Mouse (Mus musculus) embryonic facial prominence, embryonic 15.5 days (tissue): Measurements from ENCODE around the gene Nefh. TPM values are rescaled to one million over a fixed set of nuclear protein-coding genes. Genes with fewer than 3 reads are reported as not detected.

Source experiments
- ATAC-seq: fragments of 200-750 bp; cut with Nextera tagmentation; 2 replicates; pipeline ENCODE4 v1.8.0; 2017; ENCODE audit warnings: low read depth, moderate TSS enrichment; ENCODE audit not compliant: insufficient number of reproducible peaks, low FRiP score, low TSS enrichment
- H3K27ac ChIP-seq: fragments of 300-500 bp; sonication (generic); replicated peaks from 2 replicates; pipeline ENCODE4 v1.5.1; 2015; ENCODE audit warnings: mild to moderate bottlenecking, inconsistent platforms
- H3K27me3 ChIP-seq: fragments of 300-500 bp; sonication (generic); 2 replicates; pipeline ENCODE4 v1.6.1; 2015; ENCODE audit warnings: inconsistent platforms
- H3K36me3 ChIP-seq: fragments of 300-500 bp; sonication (generic); 2 replicates; pipeline ENCODE4 v1.6.1; 2015; ENCODE audit warnings: mild to moderate bottlenecking, inconsistent platforms
- H3K4me1 ChIP-seq: fragments of 300-500 bp; sonication (generic); 2 replicates; pipeline ENCODE4 v1.6.1; 2015; ENCODE audit warnings: inconsistent platforms
- H3K4me2 ChIP-seq: fragments of 300-500 bp; sonication (generic); replicated peaks from 2 replicates; pipeline ENCODE4 v1.6.1; 2015; ENCODE audit warnings: mild to moderate bottlenecking, inconsistent platforms
- H3K4me3 ChIP-seq: fragments of 300-500 bp; sonication (generic); replicated peaks from 2 replicates; pipeline ENCODE4 v1.5.1; 2015; ENCODE audit warnings: mild to moderate bottlenecking, inconsistent platforms
- H3K9ac ChIP-seq: fragments of 300-500 bp; sonication (generic); 2 replicates; pipeline ENCODE4 v1.6.1; 2015; ENCODE audit warnings: inconsistent platforms
- H3K9me3 ChIP-seq: fragments of 300-500 bp; sonication (generic); replicated peaks from 2 replicates; pipeline ENCODE4 v1.6.1; 2016; ENCODE audit warnings: inconsistent platforms
- WGBS: fragments of 180-500 bp; shearing (Covaris S2); methylation state at CpG from one replicate; pipeline ENCODE4 v1.1.7; 2015; 5-methylcytosine and 5-hydroxymethylcytosine counted together
- polyA plus RNA-seq: library from polyadenylated mRNA; unstranded; fragments of >200 nt; fragmentation: Nextera tagmentation; extraction: Ambion mirVana; gene quantifications from 2 replicates; pipeline ENCODE4 v1.2.1, GENCODE M21; 2015

The Nefh gene
- polyA plus RNA-seq, 1 experiment from 2014 or later, result 0.27 TPM

- H3K4me2 ChIP-seq, result no peak overlapping the region
- H3K27me3 ChIP-seq, result peaks cover 97% of the 10 kb centered on the region
- no peaks in the 10 kb centered on the region for H3K9me3 ChIP-seq
- H3K4me3 ChIP-seq, result no peak overlapping the region
- H3K4me1 ChIP-seq, result peaks cover 26% of the 10 kb centered on the region
- no peak for ATAC-seq
- H3K9ac ChIP-seq, result no peak overlapping the region
- WGBS, result 6% methylated on average over 23 of the region's 23 CpGs
- H3K27ac ChIP-seq, result no peak overlapping the region
- H3K36me3 ChIP-seq, result no peaks in the 10 kb centered on the region
Observed at GRCm38 (mm10) chr11:4949256-4950044, 1.6 kb upstream of the Nefh start.

GRCm38 (mm10) chr11:4948792-4949191, 928 bp upstream of the Nefh start:
- peaks cover 26% of the 10 kb centered on the region for H3K4me1 ChIP-seq
- no peaks in the 10 kb centered on the region for H3K9me3 ChIP-seq
- H3K27ac ChIP-seq, result no peak overlapping the region
- no peaks in the 10 kb centered on the region for H3K36me3 ChIP-seq
- no peak for ATAC-seq
- H3K4me2 ChIP-seq, result no peak overlapping the region
- H3K4me3 ChIP-seq, result no peak overlapping the region
- 33% methylated on average over 8 of the region's 8 CpGs for WGBS
- peaks cover 91% of the 10 kb centered on the region for H3K27me3 ChIP-seq
- H3K9ac ChIP-seq, result no peak overlapping the region

DNA sequence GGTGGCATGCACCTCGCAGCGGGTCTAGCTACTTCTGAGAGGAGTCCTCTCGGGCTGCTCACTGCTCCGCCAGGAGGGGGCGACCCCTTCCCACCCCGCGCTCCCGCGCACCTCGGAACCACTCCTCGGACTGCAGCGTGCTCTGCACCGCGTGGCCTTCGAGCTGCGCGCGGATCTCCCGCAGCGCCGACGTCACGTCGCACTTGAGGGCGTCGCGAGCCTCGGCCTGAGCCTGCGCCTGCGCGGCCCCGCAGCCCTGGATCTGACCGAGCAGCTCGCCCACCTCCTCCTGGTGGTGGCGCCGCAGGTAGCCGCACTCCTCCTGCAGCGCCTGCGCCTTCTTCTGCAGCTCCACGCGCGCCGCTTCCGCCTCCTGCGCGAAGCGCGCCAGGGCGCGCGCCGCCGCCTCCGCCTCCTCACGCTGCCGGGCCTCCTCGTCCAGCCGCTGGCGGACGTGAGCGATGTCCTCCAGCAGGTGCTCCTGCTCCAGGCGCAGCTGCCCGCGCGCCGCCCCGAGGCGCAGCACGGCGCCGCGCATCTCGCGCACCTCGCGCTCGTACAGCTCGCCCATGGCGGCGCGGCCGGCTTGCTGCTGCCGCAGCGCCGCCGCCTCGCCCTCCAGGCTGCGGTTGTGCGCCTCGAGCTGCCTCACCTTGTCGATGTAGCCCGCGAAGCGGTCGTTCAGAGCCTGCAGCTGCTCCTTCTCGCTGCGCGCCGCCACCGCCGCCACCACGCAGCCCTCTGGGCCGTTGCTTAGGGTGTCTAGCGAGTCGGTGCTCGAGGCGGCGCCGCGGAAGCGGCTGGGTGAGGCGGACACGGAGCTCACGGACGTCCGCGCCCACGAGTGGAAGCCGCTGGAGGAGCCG, 684 bp downstream of the Nefh start:
- Histone ChIP-seq H3K9me3 (no peaks in the 10 kb centered on the region), H3K4me2 (peak overlapping the region; percentile 96), H3K9ac (no peak overlapping the region), H3K4me3 (peak overlapping the region; percentile 55), H3K36me3 (no peaks in the 10 kb centered on the region), H3K4me1 (peaks cover 26% of the 10 kb centered on the region), H3K27ac (no peak overlapping the region), H3K27me3 (peaks cover 75% of the 10 kb centered on the region)
- ATAC-seq, result peak; percentile 71
- under 1% methylated on average over 117 of the region's 120 CpGs for WGBS

GRCm38 (mm10) chr11:4946530-4946929, 1.3 kb downstream of the Nefh start:
- no peak overlapping the region for H3K9ac ChIP-seq
- peaks cover 69% of the 10 kb centered on the region for H3K27me3 ChIP-seq
- H3K4me3 ChIP-seq, result peak overlapping the region; percentile 55
- H3K9me3 ChIP-seq, result no peaks in the 10 kb centered on the region
- WGBS, result 31% methylated on average over 13 of the region's 13 CpGs
- peak overlapping the region; percentile 96 for H3K4me2 ChIP-seq
- H3K27ac ChIP-seq, result no peak overlapping the region
- H3K36me3 ChIP-seq, result no peaks in the 10 kb centered on the region
- peaks cover 26% of the 10 kb centered on the region for H3K4me1 ChIP-seq
- ATAC-seq, result no peak

DNA sequence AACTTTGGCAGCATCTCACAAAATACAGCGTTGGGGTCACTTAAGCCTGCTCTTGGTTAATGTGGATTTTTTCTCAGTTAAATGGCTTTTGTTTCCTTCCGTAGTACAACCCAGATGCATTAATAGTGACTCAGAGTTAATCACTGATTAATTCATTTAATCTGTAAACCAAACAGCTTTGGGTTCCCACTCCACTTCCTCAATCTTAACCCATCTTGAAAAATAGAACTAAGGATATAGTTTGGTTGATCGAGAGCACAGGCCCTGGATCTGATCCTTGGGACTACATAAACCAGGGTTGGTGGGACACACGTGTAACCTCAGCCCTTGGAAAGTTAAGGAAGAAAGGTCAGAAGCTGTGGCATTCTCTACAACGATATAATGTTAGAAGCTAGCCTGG, 11.6 kb downstream of the Nefh start:
- Histone ChIP-seq H3K27me3 (no peaks in the 10 kb centered on the region), H3K4me2 (no peak overlapping the region), H3K9ac (no peak overlapping the region), H3K27ac (no peak overlapping the region), H3K4me3 (no peak overlapping the region), H3K4me1 (no peaks in the 10 kb centered on the region), H3K36me3 (no peaks in the 10 kb centered on the region), H3K9me3 (no peaks in the 10 kb centered on the region)
- no peak for ATAC-seq
- WGBS, result 84% methylated on average over 5 of the region's 5 CpGs

DNA sequence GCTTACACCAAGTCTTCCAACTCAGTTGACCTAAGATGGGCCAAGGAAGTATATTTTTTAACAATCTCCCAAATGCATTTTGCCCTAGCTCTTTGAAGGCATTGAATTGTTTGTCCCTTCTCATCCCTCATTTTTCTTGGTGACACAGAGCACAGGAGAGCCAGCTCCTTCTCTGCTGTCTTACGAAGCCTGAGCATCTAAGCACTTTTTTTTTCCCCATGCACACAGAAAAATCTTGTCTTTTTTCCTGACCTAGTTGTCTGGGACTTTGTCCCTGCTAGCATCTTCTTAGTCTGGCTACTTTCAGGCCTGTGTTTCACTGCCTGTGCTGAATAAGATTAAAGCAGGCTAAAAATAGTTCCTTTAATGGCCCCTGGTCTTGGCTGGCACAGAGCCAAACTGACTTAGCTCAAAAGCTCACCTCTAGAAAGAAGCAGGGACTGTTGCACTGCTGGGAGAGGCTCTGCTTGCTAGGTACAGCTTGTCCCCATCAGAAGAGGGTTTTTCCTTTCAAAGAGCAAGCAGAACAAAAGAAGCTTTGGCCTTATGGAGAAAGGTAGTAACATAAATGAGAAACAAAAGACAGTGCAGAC, 16.8 kb downstream of the Nefh start:
- Histone ChIP-seq H3K9me3 (no peaks in the 10 kb centered on the region), H3K4me1 (no peaks in the 10 kb centered on the region), H3K27me3 (no peaks in the 10 kb centered on the region), H3K4me2 (no peak overlapping the region), H3K27ac (no peak overlapping the region), H3K4me3 (no peak overlapping the region), H3K9ac (no peak overlapping the region), H3K36me3 (peaks cover 41% of the 10 kb centered on the region)
- WGBS, result 49% methylated on average over 1 of the region's 1 CpGs
- ATAC-seq, result no peak

- Histone ChIP-seq H3K9me3 (no peaks in the 10 kb centered on the region), H3K36me3 (peaks cover 73% of the 10 kb centered on the region), H3K4me3 (no peak overlapping the region), H3K9ac (no peak overlapping the region), H3K4me2 (no peak overlapping the region), H3K27me3 (no peaks in the 10 kb centered on the region), H3K4me1 (no peaks in the 10 kb centered on the region), H3K27ac (no peak overlapping the region)
- no peak for ATAC-seq
- WGBS, result 88% methylated on average over 3 of the region's 3 CpGs
Observed at GRCm38 (mm10) chr11:4927224-4927623, 20.6 kb downstream of the Nefh start.

DNA sequence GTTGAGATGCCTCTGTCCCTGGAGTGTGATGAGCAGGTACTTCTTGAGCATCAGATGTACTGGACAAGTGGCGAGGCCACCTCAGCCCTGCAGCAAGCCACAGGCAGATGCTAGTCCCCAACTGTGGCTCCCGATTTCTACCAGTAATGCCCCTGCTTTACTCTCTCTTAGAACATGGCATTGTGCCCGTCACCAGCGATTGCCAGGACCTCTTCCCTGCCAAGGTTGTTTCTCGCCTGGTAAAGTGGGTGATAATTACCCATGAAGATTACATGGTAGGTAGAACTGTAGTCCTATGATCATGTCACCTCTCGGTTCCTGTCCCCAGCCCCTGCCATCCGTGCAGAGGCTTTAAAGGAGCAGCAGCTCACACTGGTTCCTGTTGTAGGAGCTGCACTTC, 26.1 kb downstream of the Nefh start:
- Histone ChIP-seq H3K9me3 (no peaks in the 10 kb centered on the region), H3K9ac (no peak overlapping the region), H3K36me3 (peaks cover 86% of the 10 kb centered on the region)

DNA sequence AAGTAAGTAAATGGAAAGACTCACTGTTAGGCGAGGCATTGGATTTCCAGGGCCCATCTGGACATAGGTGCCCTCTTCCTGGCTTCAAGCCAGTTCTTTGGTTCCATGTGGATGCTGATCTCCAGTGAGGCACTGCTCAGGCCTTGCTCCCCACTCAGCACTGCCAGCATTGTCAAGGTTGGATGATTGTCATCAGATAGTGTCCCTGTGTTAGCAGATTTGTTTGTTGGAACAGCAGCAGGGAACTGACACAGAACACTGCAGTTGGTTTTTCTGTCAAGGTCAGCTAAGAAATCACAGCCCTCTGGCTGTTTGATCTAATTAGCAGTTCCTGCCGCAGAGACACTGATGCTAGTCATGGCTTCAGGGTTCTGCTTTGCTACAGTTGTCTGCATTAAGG, 26.6 kb downstream of the Nefh start:
- Histone ChIP-seq H3K4me2 (no peak overlapping the region), H3K9ac (no peak overlapping the region), H3K9me3 (no peaks in the 10 kb centered on the region), H3K27me3 (no peaks in the 10 kb centered on the region), H3K36me3 (peaks cover 84% of the 10 kb centered on the region), H3K4me3 (no peak overlapping the region), H3K27ac (no peak overlapping the region), H3K4me1 (no peaks in the 10 kb centered on the region)
- no peak for ATAC-seq
- 71% methylated on average over 2 of the region's 2 CpGs for WGBS

More for the DNA sequence above, 26.1 kb downstream of the Nefh start:
- Histone ChIP-seq H3K4me3 (no peak overlapping the region), H3K4me2 (no peak overlapping the region), H3K4me1 (no peaks in the 10 kb centered on the region), H3K27ac (no peak overlapping the region), H3K27me3 (no peaks in the 10 kb centered on the region)
- ATAC-seq, result no peak
- WGBS, result 85% methylated on average over 7 of the region's 7 CpGs

GRCm38 (mm10) chr11:4916068-4916467, 31.8 kb downstream of the Nefh start:
- Histone ChIP-seq H3K27me3 (no peaks in the 10 kb centered on the region), H3K4me1 (no peaks in the 10 kb centered on the region), H3K27ac (no peak overlapping the region), H3K36me3 (peaks cover 86% of the 10 kb centered on the region), H3K9me3 (no peaks in the 10 kb centered on the region), H3K4me2 (no peak overlapping the region), H3K9ac (no peak overlapping the region), H3K4me3 (no peak overlapping the region)
- 57% methylated on average over 1 of the region's 1 CpGs for WGBS
- no peak for ATAC-seq

- Histone ChIP-seq H3K9me3 (no peaks in the 10 kb centered on the region), H3K4me2 (no peak overlapping the region), H3K27ac (no peak overlapping the region), H3K4me1 (no peaks in the 10 kb centered on the region), H3K9ac (no peak overlapping the region), H3K36me3 (peaks cover 62% of the 10 kb centered on the region), H3K4me3 (no peak overlapping the region), H3K27me3 (no peaks in the 10 kb centered on the region)
- WGBS, result 89% methylated on average over 6 of the region's 6 CpGs
- no peak for ATAC-seq
Observed at GRCm38 (mm10) chr11:4906231-4906630, 41.6 kb downstream of the Nefh start.
